Mouse (Mus musculus) layer of hippocampus, adult 18-20 months (tissue): ENCODE results near the gene Nfxl1. TPM values are rescaled to one million over a fixed set of nuclear protein-coding genes. Genes with fewer than 3 reads are reported as not detected.

Experiments
- DNase-seq, 2 experiments: peaks; one replicate each; pipeline ENCODE4 v3.0.0; 2022; ENCODE audit warnings: low spot score in 2 of 2
- total RNA-seq, 2 experiments: library from RNA; stranded (reverse); gene quantifications; 2 replicates each; pipeline ENCODE4 v1.2.3; 2021

The Nfxl1 gene
- total RNA-seq, 2 experiments from 2014 or later, result 13.4 to 15.1 TPM

DNA sequence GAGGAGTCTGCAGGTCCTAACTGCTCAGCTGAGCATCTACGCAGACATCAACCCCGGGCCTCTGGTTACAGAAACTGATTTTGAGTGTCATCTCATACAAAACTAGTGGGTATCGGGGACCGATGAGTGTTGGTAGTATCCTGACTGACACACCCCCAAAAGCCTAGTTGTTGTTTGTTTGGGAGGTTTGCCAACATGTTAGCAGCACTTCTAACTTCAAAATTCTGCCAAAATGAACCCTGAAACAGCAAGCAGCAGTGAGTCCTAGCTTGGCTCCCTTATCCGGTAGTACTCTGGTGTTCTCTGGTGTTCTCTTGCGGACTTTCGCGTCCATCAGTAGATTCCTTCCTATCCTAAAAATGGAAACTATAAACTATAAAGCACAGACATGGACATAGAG lies 56.7 kb downstream of the Nfxl1 start:
- DNase-seq, result no peak

DNA sequence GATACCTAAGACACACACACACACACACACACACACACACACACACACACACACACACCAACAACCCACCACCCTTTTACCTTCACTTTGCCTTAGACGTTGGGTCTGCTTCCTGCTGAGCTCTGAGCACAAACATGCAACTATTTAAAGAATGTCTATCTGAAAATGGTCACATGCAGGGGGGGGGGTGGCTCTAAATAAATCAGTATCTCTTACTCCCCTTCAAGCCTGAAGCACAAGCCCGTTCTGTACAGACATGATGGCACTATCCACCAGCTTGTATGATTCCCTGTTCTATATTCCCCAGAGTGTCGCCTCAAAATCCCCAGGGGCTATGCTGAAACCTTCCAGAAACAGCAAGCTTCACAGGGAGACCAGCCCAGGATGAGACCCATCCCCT lies 57.7 kb downstream of the Nfxl1 start:
- DNase-seq, result no peak

DNA sequence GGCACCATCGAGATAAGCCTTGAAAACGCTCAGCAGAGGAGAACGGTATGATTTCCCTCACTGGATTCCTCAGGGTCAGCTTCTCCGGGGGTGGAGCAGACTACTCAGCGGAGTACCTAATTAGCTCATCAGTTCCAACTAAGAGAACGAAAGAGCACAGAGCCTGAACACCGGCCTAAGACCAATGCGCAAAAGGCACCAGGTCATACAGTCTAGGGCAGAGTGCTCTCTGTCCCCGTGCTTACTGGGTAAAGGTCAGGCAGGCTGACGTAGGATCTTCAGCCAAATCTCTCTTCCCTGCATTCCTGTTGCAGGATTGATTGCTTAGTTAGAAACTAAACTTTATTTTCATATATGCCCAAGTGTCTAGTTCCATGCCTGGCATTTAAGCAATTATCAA lies 61.2 kb downstream of the Nfxl1 start:
- DNase-seq, result no peak

DNA sequence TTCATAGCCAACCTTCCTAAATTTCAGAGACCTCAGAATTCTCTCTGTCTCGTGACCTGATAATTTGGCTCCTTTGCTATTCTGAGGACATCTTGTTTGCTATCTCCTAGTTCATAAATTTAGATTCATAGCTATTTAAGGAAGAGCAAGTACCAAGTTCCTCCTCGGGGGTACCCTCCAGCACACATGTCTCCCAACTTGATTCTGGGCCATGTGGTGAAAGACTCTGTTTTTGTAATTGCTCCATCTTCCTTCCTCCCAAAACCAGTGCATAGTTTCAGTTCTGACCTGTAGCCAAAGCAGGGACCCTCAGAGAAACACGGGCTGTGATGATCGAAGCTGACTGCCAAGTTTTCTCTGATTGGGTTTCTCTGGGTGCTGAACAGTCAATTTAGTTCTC lies 62.7 kb downstream of the Nfxl1 start:
- DNase-seq, result no peak

DNA sequence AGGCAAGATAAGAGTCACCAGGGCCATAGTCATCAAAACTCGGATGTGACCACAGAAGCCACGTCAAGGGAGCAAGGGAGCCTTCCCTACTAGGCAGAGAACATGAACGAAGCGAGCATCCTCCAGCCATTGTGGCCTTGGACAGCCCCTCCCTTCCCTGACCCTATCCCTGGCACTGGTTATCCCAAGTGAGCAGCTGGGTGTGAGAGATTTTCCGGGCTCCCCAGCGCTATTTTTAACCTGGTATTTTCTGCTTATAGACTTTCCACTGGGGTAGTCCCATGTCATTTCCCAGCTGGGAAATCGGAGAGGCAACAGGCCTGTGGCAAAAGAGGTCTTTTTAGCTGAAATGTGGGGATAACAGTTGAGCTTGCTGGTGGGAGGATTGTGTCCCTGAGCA lies 65.6 kb downstream of the Nfxl1 start:
- no peak for DNase-seq

DNA sequence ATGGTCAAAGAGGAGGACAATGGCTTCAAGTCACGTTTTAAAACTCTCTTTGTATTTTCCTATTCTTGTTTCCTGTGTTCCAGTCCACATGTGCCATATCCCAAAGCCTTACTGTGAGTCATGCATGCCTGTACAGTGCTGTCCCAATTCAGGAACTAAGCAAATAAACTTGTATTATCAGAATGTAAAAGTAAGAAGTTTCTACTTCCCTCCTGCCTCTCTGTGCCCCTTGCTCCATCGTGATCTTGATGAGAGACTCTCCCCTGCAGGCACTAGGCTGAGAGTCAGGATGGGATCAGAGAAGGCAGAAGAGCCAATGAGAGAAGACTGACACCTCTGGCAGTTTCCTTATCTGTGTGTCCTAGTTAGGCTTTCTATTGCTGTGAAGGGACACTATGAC lies 68.3 kb downstream of the Nfxl1 start:
- no peak for DNase-seq

DNA sequence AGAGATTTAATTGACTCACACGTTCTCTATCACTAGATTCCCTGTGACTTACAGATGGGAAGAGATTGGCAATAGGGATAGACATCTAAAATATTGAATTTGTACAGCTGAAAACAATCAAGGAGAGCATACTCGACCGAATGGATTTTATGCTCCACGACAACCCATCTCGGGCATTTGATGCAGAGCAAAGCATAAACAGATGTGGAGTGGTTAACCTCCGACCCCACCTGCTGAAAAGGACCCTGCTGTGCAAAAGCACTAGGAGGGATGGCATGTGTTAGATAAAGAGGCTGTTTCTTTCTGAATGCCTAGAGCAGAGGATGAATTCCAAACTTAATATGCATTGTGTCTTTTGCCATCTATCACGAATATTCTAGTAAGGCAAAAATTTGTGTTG lies 79.0 kb downstream of the Nfxl1 start:
- no peak for DNase-seq

DNA sequence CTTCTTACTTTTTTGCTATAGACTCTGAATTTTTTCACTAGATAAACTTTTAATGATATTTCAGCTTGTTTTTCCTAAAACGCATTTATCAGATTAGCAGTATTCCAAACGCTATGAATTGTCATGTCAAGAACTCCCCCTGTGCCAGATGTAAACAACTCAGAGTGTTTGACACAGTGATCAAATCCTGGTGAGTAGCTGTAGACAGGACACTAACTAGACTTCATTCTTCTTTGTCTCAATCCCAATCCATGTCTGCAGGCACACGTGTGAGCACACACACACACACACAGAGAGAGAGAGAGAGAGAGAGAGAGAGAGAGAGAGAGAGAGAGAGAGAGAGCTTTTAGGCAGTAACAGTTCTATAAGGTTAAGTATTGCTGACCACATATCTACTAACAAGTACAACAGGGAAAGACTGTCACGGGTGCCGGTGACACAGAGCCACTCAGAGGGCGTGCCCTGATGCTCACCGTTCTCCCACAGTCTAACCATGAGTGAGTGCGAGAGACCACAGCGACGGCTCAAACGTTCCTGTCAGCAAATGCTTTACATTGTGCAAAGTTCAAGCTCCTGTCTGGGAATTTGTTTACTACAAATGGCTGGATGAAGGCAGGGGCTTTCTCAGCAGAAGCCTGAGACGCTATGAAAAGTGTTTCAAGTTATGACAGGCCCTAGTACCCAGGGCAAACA lies 87.0 kb downstream of the Nfxl1 start:
- no peak for DNase-seq

DNA sequence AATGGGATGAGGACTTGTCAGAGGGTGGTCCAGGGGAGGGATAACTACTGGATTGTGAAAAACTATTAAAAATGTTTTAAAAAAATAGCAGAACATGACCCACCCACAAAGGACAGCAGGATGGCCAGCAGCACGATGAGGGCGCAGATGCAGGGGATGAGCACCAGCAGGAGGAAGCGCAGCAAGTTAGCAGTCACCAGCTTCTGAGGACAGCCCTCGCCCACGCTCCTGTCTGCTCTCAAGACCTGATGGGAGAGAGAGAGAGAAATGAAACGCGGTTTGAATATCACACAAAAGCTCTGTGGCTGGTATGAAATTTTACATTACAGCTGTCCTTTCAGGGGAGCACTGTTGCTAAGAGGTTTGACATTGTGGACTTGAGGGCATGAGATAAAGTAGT lies 87.7 kb downstream of the Nfxl1 start:
- DNase-seq, result peak; percentile 13 to 67

DNA sequence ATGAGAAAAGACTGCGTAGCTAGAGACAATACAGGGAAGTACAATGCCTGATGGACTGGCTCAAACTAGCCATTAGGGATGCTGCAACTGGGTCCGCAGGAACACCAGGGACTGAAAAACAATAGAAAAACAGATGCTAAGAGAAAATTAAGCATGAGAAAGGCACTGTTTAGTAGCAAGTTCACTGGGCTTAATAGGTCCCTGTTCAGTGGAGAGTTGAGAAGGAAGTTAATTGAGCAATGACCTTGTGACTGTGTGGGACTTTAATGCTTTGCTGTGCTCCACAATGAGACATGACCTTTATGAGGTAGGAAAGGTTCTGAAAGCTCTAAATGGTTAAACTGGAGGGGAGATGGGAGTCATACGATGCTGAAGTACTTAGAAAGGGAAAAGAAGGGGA lies 94.6 kb downstream of the Nfxl1 start:
- no peak for DNase-seq

Other genes with a start within 250 kb of the Nfxl1 start
- gene Corin, start 55.2 kb downstream of the Nfxl1 start, total RNA-seq, result under 1 TPM; 0.08 to 0.20 TPM
- not detected for gene Zar1, start 21.6 kb upstream of the Nfxl1 start, total RNA-seq
- gene Gm5868, start 27.9 kb upstream of the Nfxl1 start, total RNA-seq, result under 1 TPM in 1 of 2 experiments, not detected in 1; 0.23 TPM
- gene Cnga1, start 84.6 kb upstream of the Nfxl1 start, total RNA-seq, result not detected
- gene Nipal1, start 88.1 kb upstream of the Nfxl1 start, total RNA-seq, result not detected
- gene Txk, start 193.1 kb upstream of the Nfxl1 start, total RNA-seq, result not detected